Mouse (Mus musculus) MEL (cell line): Measurements from ENCODE around the gene Mgam.

Experiments
- CHD1 ChIP-seq: IDR thresholded peaks from 2 replicates; pipeline ENCODE4 v1.6.1; 2012; ENCODE audit warnings: low read depth, mild to moderate bottlenecking, inconsistent platforms, low read length, improper control_type of control experiment
- CTCF ChIP-seq, 3 experiments: IDR thresholded peaks in 2 of 3; conservative IDR thresholded peaks in 1 of 3; 2 replicates each; pipeline ENCODE4 v1.5.1; 2011 to 2012; ENCODE audit warnings: low read length in 3 of 3, low read depth in 2 of 3, mild to moderate bottlenecking in 2 of 3, improper control_type of control experiment in 1 of 3, inconsistent platforms in 1 of 3, mixed read lengths in 1 of 3, moderate library complexity in 1 of 3; ENCODE audit not compliant: control insufficient read depth in 1 of 3, insufficient read depth in 1 of 3, poor library complexity in 1 of 3, severe bottlenecking in 1 of 3
- ETS1 ChIP-seq: IDR thresholded peaks from 2 replicates; pipeline ENCODE4 v1.6.1; 2012; ENCODE audit warnings: low read depth, mild to moderate bottlenecking, inconsistent platforms, low read length, improper control_type of control experiment, moderate library complexity
- JUND ChIP-seq: IDR thresholded peaks from 2 replicates; pipeline ENCODE4 v1.6.1; 2011; ENCODE audit warnings: low read depth, mild to moderate bottlenecking, improper control_type of control experiment, low read length
- MAFK ChIP-seq: IDR thresholded peaks from 2 replicates; pipeline ENCODE4 v1.6.1; 2011; ENCODE audit warnings: low read depth, mild to moderate bottlenecking, low read length, improper control_type of control experiment, borderline replicate concordance
- NELFE ChIP-seq: IDR thresholded peaks from 2 replicates; pipeline ENCODE4 v1.6.1; 2011; ENCODE audit warnings: low read depth, low read length, improper control_type of control experiment
- POLR2A ChIP-seq, 2 experiments: IDR thresholded peaks; 2 replicates each; pipeline ENCODE4 v1.6.1; 2011 to 2012; ENCODE audit warnings: low read length in 2 of 2, mild to moderate bottlenecking in 2 of 2, control low read depth in 1 of 2, improper control_type of control experiment in 1 of 2, low read depth in 1 of 2, moderate library complexity in 1 of 2; ENCODE audit not compliant: control insufficient read depth in 1 of 2, insufficient read depth in 1 of 2, poor library complexity in 1 of 2
- POLR2AphosphoS5 ChIP-seq: IDR thresholded peaks from 2 replicates; pipeline ENCODE4 v1.6.1; 2012; ENCODE audit warnings: low read depth, borderline replicate concordance, mild to moderate bottlenecking, inconsistent platforms, low read length, moderate library complexity, mixed read lengths
- TCF12 ChIP-seq: IDR thresholded peaks from 2 replicates; pipeline ENCODE4 v1.6.1; 2014; ENCODE audit warnings: low read depth, mild to moderate bottlenecking, inconsistent platforms, low read length, improper control_type of control experiment, moderate library complexity
- USF1 ChIP-seq: IDR thresholded peaks from 2 replicates; pipeline ENCODE4 v1.6.1; 2014; ENCODE audit warnings: low read depth, mild to moderate bottlenecking, inconsistent platforms, low read length, improper control_type of control experiment, moderate library complexity
- ZNF384 ChIP-seq: IDR thresholded peaks from 2 replicates; pipeline ENCODE4 v1.6.1; 2012; ENCODE audit warnings: low read depth, mild to moderate bottlenecking, inconsistent platforms, low read length, improper control_type of control experiment

DNA sequence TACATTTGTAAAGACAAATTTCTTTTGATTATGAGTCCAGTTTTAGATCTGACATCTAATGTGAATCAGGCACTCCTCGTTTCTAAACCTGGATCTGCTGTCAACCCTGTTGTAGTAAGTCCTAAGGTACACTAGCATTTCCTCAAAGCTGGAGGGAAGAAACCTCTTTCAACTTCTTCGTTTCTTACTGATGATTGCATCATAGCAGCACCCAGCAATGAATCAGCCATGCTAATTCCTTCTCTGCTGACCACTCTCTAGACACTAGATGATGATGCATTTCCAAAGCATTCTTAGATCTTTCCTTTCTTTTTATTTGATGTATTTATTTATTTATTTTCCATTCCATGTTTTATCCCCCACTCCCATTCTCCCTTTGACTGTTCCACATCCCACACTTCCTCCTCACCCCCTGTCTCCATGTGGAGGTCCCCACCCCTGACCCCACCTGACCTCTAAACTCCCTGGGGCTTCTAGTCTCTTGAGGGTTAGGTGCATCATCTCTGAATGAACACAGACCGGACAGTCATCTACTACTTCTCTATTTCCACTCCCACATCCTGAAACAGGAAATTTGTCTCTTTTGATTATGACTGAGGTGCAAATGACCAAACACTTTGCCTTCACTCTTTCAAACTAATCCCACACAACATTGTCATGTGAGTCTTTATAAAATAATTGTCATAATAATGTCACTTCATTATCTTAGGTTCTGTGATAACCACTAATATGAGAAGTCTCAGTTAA lies 33.7 kb upstream of the Mgam start:
- TF ChIP-seq CTCF (IDR thresholded peaks at IDR 0.05 in 2 of 3, conservative IDR thresholded peaks at IDR 0.05 in 1 of 3; ENCODE audit: control insufficient read depth in 1 of 3, insufficient read depth in 1 of 3, low read depth in 2 of 3, low read length in 3 of 3, poor library complexity in 1 of 3, severe bottlenecking in 1 of 3) (no peak), TCF12 (no peak), MAFK (no peak), CHD1 (no peak), POLR2AphosphoS5 (no peak), JUND (no peak), ZNF384 (no peak), NELFE (no peak), ETS1 (no peak), POLR2A (IDR thresholded peaks at IDR 0.05; ENCODE audit: control insufficient read depth in 1 of 2, insufficient read depth in 1 of 2, low read depth in 1 of 2, low read length in 2 of 2, poor library complexity in 1 of 2) (no peak), USF1 (no peak)
